Mouse (Mus musculus) B cell, adult 2 months (primary cell): Measurements from ENCODE around the gene Ecel1.

Source experiments
- DNase-seq, 2 experiments: peaks; one replicate each; pipeline ENCODE4 v3.0.0; 2022

Gene Ecel1

GRCm38 (mm10) chr1:87098358-87098975 lies 57.9 kb downstream of the Ecel1 start:
- peak; percentile 62 to 68 for DNase-seq
